Mouse (Mus musculus): ENCODE results near the gene Sdk1. TPM values are rescaled to one million over a fixed set of nuclear protein-coding genes. Genes with fewer than 3 reads are reported as not detected.

Sdk1 gene
- total and polyA plus RNA-seq, 3 experiments = 0.04 to 0.87 TPM; not detected in 1

- no peaks in the 10 kb centered on the region for H3K9me3 ChIP-seq (replicated peaks; ENCODE audit: low read length)
- no peaks in the 10 kb centered on the region for H3K36me3 ChIP-seq (replicated peaks in 1 of 2; ENCODE audit: control insufficient read depth in 1 of 2, insufficient read depth in 1 of 2, low read length in 1 of 2)
- H3K27ac ChIP-seq (ENCODE audit: insufficient read depth, low read depth) = no peak overlapping the region
- no peak for DNase-seq (ENCODE audit: extremely low read depth)
- H3K4me1 ChIP-seq (ENCODE audit: control insufficient read depth in 1 of 2, insufficient read depth in 2 of 2) = peaks cover 0 to 12% of the 10 kb centered on the region in 2 experiments; a peak in 2 of 4 replicates
- TF ChIP-seq GABPA (IDR thresholded peaks at IDR 0.05; ENCODE audit: insufficient replicate concordance, low read depth, low read length) (no peak), BHLHE40 (IDR thresholded peaks at IDR 0.05; ENCODE audit: low read depth, low read length) (no peak), KAT2A (IDR thresholded peaks at IDR 0.05; ENCODE audit: insufficient replicate concordance, low read length) (no peak)
- no peaks in the 10 kb centered on the region for H3K79me2 ChIP-seq (replicated peaks; ENCODE audit: control insufficient read depth, extremely low read depth, insufficient read depth, poor library complexity, severe bottlenecking)
- dilution Hi-C loops (cut with MboI; ENCODE audit: extremely low pct_ligation_motif_present, extremely low pct_unique_long_range_greater_than_20kb, low sequenced_read_pairs) (no loop called here), in situ Hi-C loops (cut with MboI; ENCODE audit: low pct_ligation_motif_present, low pct_unique_long_range_greater_than_20kb, low sequenced_read_pairs) (no loop called here)
- H3K27me3 ChIP-seq (replicated peaks) = peaks cover 2% of the 10 kb centered on the region
- no peak overlapping the region for H3K9ac ChIP-seq (ENCODE audit: insufficient read depth, low read depth)
- H3K4me2 ChIP-seq (ENCODE audit: insufficient read depth, low read depth, poor library complexity, severe bottlenecking) = no peak overlapping the region
- no peak overlapping the region for H3K4me3 ChIP-seq (replicated peaks in 1 of 3; ENCODE audit: low read depth in 2 of 3, low read length in 2 of 3, poor library complexity in 1 of 3)
Observed at GRCm38 (mm10) chr5:141754278-141754677, 513.0 kb downstream of the Sdk1 start.

GRCm38 (mm10) chr5:141758885-141759284 is 517.6 kb downstream of the Sdk1 start:
- peaks cover 2% of the 10 kb centered on the region for H3K27me3 ChIP-seq (replicated peaks)
- H3K9ac ChIP-seq (ENCODE audit: insufficient read depth, low read depth) = no peak overlapping the region
- H3K4me3 ChIP-seq (replicated peaks in 1 of 3; ENCODE audit: low read depth in 2 of 3, low read length in 2 of 3, poor library complexity in 1 of 3) = no peak overlapping the region
- dilution Hi-C loops (cut with MboI; ENCODE audit: extremely low pct_ligation_motif_present, extremely low pct_unique_long_range_greater_than_20kb, low sequenced_read_pairs) = no loop called here
- H3K4me1 ChIP-seq (ENCODE audit: control insufficient read depth in 1 of 2, insufficient read depth in 2 of 2) = peaks cover 0 to 14% of the 10 kb centered on the region in 2 experiments; a peak in 2 of 4 replicates
- peak; percentile 22 for DNase-seq (ENCODE audit: extremely low read depth)
- H3K36me3 ChIP-seq (replicated peaks in 1 of 2; ENCODE audit: control insufficient read depth in 1 of 2, insufficient read depth in 1 of 2, low read length in 1 of 2) = no peaks in the 10 kb centered on the region
- no peaks in the 10 kb centered on the region for H3K9me3 ChIP-seq (replicated peaks; ENCODE audit: low read length)
- TF ChIP-seq HCFC1 (IDR thresholded peaks at IDR 0.05; ENCODE audit: low read depth, low read length) (no peak), CHD2 (IDR thresholded peaks at IDR 0.05; ENCODE audit: low read length) (no peak), TBP (conservative IDR thresholded peaks at IDR 0.05; ENCODE audit: low read depth, low read length) (no peak), GABPA (IDR thresholded peaks at IDR 0.05; ENCODE audit: insufficient replicate concordance, low read depth, low read length) (no peak), MYC (IDR thresholded peaks at IDR 0.05; ENCODE audit: low read depth, low read length) (no peak), MAZ (IDR thresholded peaks at IDR 0.05; ENCODE audit: low read depth, low read length) (no peak), KAT2A (IDR thresholded peaks at IDR 0.05; ENCODE audit: insufficient replicate concordance, low read length) (no peak), SIN3A (IDR thresholded peaks at IDR 0.05; ENCODE audit: low read length) (no peak), E2F4 (IDR thresholded peaks at IDR 0.05; ENCODE audit: insufficient replicate concordance, low read depth, low read length) (no peak), JUND (conservative IDR thresholded peaks at IDR 0.05; ENCODE audit: low read depth, low read length) (no peak), POLR2AphosphoS2 (IDR thresholded peaks at IDR 0.05; ENCODE audit: low read depth, low read length) (no peak), RCOR1 (conservative IDR thresholded peaks at IDR 0.05; ENCODE audit: low read depth, low read length) (no peak), CTCF (conservative IDR thresholded peaks at IDR 0.05 in 1 of 2, IDR thresholded peaks at IDR 0.05 in 1 of 2; ENCODE audit: low read depth in 2 of 2, low read length in 2 of 2) (no peak), MEF2A (IDR thresholded peaks at IDR 0.05; ENCODE audit: borderline replicate concordance, low read depth, low read length) (no peak), UBTF (IDR thresholded peaks at IDR 0.05; ENCODE audit: low read depth, low read length) (no peak), ELF1 (IDR thresholded peaks at IDR 0.05; ENCODE audit: low read depth, low read length) (no peak), MXI1 (IDR thresholded peaks at IDR 0.05; ENCODE audit: low read depth, low read length) (no peak)
- no peak overlapping the region for H3K4me2 ChIP-seq (ENCODE audit: insufficient read depth, low read depth, poor library complexity, severe bottlenecking)
- in situ Hi-C loops (cut with MboI; ENCODE audit: low pct_ligation_motif_present, low pct_unique_long_range_greater_than_20kb, low sequenced_read_pairs) = no loop called here
- H3K79me2 ChIP-seq (replicated peaks; ENCODE audit: control insufficient read depth, extremely low read depth, insufficient read depth, poor library complexity, severe bottlenecking) = no peaks in the 10 kb centered on the region
- no peak overlapping the region for H3K27ac ChIP-seq (ENCODE audit: insufficient read depth, low read depth)

Data from CH12.LX (cell line).